Mouse (Mus musculus) cerebral cortex, adult 2 months (tissue): ENCODE measurements around the gene Ankrd11.

Source experiments
- WGBS: fragments of 180-500 bp; shearing (Covaris S2); methylation state at CpG from one replicate; pipeline ENCODE4 v1.1.7; 2018; 5-methylcytosine and 5-hydroxymethylcytosine counted together

The Ankrd11 gene

GRCm38 (mm10) chr8:122847829-122848561 is 194.1 kb downstream of the Ankrd11 start, which contains the start of gene Cdh15:
Gene Cdh15, plus strand, starts transcription at chr8:122847966.
- WGBS = 25% methylated on average over 17 of the region's 18 CpGs

GRCm38 (mm10) chr8:122845662-122846061 is 196.4 kb downstream of the Ankrd11 start:
- WGBS = 60% methylated on average over 4 of the region's 4 CpGs

GRCm38 (mm10) chr8:122844161-122844560 is 197.9 kb downstream of the Ankrd11 start:
- WGBS = 71% methylated on average over 3 of the region's 3 CpGs

GRCm38 (mm10) chr8:122836696-122837095 is 205.4 kb downstream of the Ankrd11 start:
- WGBS = 94% methylated on average over 13 of the region's 13 CpGs

- WGBS = 90% methylated on average over 12 of the region's 12 CpGs
These were observed 205.9 kb downstream of the Ankrd11 start for GRCm38 (mm10) chr8:122836199-122836598.

- WGBS = 24% methylated on average over 8 of the region's 8 CpGs
These were observed 207.1 kb downstream of the Ankrd11 start for GRCm38 (mm10) chr8:122834971-122835370.

GRCm38 (mm10) chr8:122834416-122834815 is 207.7 kb downstream of the Ankrd11 start:
- 85% methylated on average over 8 of the region's 8 CpGs for WGBS
